Mouse (Mus musculus) myocyte (in vitro differentiated cells): ENCODE results near the gene Alx3.

Experiments
- MAX ChIP-seq: IDR thresholded peaks from one replicate; pipeline ENCODE4 v1.6.1; 2011; ENCODE audit warnings: low read depth, mild to moderate bottlenecking, control low read depth
- POLR2A ChIP-seq: IDR thresholded peaks from one replicate; pipeline ENCODE4 v1.6.1; 2011; ENCODE audit warnings: low read depth, mild to moderate bottlenecking, control low read depth, moderate library complexity; ENCODE audit not compliant: insufficient read length
- POLR2AphosphoS2 ChIP-seq: IDR thresholded peaks from one replicate; pipeline ENCODE4 v1.6.1; 2011; ENCODE audit warnings: low read depth, control low read depth; ENCODE audit not compliant: insufficient read length
- USF1 ChIP-seq: IDR thresholded peaks from one replicate; pipeline ENCODE4 v1.6.1; 2011; ENCODE audit warnings: low read depth, mild to moderate bottlenecking, control low read depth, moderate library complexity

DNA sequence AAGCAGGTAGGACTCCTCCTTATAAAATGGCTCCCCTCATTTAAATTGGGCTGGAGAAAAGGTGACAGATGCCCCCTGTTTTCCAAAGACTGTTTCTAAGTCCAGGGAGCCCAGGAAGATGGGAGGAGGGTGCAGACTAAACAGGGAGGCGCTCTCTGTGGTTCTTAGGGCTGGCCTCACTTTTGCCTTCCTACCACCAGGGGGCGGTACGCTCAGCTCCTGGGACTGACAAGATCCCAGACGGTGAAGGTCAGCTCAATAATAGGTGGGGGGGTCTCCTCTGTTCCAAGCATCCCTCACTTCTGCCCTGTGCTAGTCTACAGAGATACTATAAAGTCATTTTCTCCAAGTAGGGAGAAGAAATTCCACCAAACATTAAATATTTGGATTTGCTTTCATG lies 10.5 kb downstream of the Alx3 start:
- no peak for TF ChIP-seq POLR2A
- TF ChIP-seq MAX, result no peak
- no peak for TF ChIP-seq POLR2AphosphoS2
- TF ChIP-seq USF1, result no peak
